Mouse (Mus musculus) common myeloid progenitor, adult 5-6 weeks (primary cell): ENCODE data around the gene Focad. TPM values are rescaled to one million over a fixed set of nuclear protein-coding genes. Genes with fewer than 3 reads are reported as not detected.

Source experiments
- ATAC-seq: replicated peaks from 2 replicates; pipeline ENCODE4 v1.8.0; 2016; ENCODE audit warnings: low read depth, mild to moderate bottlenecking, moderate TSS enrichment, inconsistent platforms; ENCODE audit not compliant: poor library complexity, severe bottlenecking
- total RNA-seq: library from RNA; stranded (forward); fragments of 200-1000, 187-1606 nt; gene quantifications from 2 replicates; pipeline ENCODE4 v1.2.3, GENCODE M21; 2017

Gene Focad
- total RNA-seq, 1 experiment from 2014 or later: 23.6 TPM

GRCm38 (mm10) chr4:88201047-88201446 lies 106.6 kb downstream of the Focad start:
- peak; percentile 54; the same call in 1 of the 2 replicates for ATAC-seq

- ATAC-seq: no peak
Measured at GRCm38 (mm10) chr4:88208676-88209075, 114.2 kb downstream of the Focad start.

GRCm38 (mm10) chr4:88209351-88209814 lies 115.0 kb downstream of the Focad start:
- ATAC-seq: no peak

GRCm38 (mm10) chr4:88210602-88211001 lies 116.2 kb downstream of the Focad start:
- no peak for ATAC-seq

- no peak for ATAC-seq
Measured at GRCm38 (mm10) chr4:88211200-88211885, 116.9 kb downstream of the Focad start.

- no peak for ATAC-seq
Measured at GRCm38 (mm10) chr4:88213895-88214294, 119.5 kb downstream of the Focad start.

- no peak for ATAC-seq
Measured at GRCm38 (mm10) chr4:88218286-88218685, 123.9 kb downstream of the Focad start.

- no peak for ATAC-seq
Measured at GRCm38 (mm10) chr4:88218797-88219196, 124.4 kb downstream of the Focad start.

GRCm38 (mm10) chr4:88231375-88231774 lies 136.9 kb downstream of the Focad start:
- no peak for ATAC-seq

GRCm38 (mm10) chr4:88235941-88236340 lies 141.5 kb downstream of the Focad start:
- no peak for ATAC-seq

- no peak for ATAC-seq
Measured at GRCm38 (mm10) chr4:88236926-88237756, 142.7 kb downstream of the Focad start.

GRCm38 (mm10) chr4:88238351-88238750 lies 143.9 kb downstream of the Focad start:
- ATAC-seq: no peak

GRCm38 (mm10) chr4:88243834-88244233 lies 149.4 kb downstream of the Focad start:
- no peak for ATAC-seq

- ATAC-seq: no peak
Measured at GRCm38 (mm10) chr4:88245494-88245893, 151.1 kb downstream of the Focad start.

- no peak for ATAC-seq
Measured at GRCm38 (mm10) chr4:88261349-88261748, 166.9 kb downstream of the Focad start.

- no peak for ATAC-seq
Measured at GRCm38 (mm10) chr4:88264536-88264935, 170.1 kb downstream of the Focad start.

GRCm38 (mm10) chr4:88270408-88271067 lies 176.1 kb downstream of the Focad start:
- ATAC-seq: peak; percentile 73

- peak; percentile 86 for ATAC-seq
Measured at GRCm38 (mm10) chr4:88275571-88276041, 181.2 kb downstream of the Focad start.

GRCm38 (mm10) chr4:88276058-88276734 lies 181.8 kb downstream of the Focad start:
- no peak for ATAC-seq

GRCm38 (mm10) chr4:88278524-88278923 lies 184.1 kb downstream of the Focad start:
- no peak for ATAC-seq
